Mouse (Mus musculus) yolk sac, embryonic 10.5 days (tissue): ENCODE data around the gene Zmiz2.
"Not testable (repeated sequence)": the region's sequence is repeated elsewhere in the genome, so short reads cannot be mapped to it uniquely, and the experiment has no call there.

Experiments
- DNase-seq: peaks from one replicate; pipeline ENCODE4 v3.0.0-alpha.2; 2017; ENCODE audit warnings: low spot score

Zmiz2 gene

DNA sequence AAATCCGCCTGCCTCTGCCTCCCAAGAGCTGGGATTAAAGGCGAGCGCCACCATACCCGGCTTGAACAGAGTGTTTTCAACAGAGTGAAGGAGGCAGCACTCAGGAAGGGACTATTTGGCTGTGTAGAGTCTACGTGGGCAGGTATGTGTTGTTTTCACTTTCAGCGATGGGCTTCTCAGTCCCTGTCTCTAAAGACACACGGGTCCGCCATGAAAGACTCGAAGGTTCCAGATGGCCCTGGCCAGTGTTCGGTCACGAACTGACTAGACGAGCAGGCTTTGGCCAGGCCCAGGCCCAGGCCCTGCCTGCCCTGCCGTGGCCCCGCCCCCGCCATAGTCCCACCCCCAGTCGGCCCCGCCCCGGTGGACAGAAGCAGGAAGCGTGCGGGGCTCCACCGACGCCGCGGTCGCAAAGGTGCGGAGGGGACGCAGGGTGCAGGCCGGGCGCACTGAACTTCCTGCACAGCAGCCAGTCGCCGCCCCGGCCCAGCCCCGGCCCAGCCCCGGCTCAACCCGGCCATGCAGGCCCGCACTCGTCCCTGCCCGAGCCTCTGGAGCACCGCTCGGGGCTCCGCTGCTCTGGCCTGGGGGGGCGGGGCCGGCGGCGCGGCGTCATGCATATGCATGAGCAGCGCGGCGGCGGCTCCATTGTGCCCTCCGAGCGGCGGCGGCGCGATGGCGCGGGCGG is at the start of gene Zmiz2:
Gene Zmiz2 (plus strand): TSS at position 349 of the 688 bp plus-strand sequence.
- peak; percentile 97 for DNase-seq

DNA sequence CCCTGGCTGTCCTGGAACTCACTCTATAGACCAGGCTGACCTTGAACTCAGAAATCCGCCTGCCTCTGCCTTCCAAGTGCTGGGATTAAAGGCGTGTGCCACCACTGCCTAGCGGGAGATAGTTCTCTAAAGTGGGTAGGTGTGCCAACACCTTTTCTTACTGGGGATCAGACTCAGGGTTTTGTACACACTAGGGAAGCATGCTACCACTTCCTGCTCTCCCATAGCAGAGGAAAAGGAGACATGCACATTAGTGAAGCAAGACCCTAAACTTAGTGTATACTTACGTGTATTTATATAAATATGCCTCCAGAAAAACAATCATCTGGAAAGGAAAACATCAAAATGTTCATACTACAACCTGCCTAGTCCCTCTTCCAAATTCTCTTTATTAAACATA is 42.9 kb upstream of the Zmiz2 start:
- DNase-seq = no peak

DNA sequence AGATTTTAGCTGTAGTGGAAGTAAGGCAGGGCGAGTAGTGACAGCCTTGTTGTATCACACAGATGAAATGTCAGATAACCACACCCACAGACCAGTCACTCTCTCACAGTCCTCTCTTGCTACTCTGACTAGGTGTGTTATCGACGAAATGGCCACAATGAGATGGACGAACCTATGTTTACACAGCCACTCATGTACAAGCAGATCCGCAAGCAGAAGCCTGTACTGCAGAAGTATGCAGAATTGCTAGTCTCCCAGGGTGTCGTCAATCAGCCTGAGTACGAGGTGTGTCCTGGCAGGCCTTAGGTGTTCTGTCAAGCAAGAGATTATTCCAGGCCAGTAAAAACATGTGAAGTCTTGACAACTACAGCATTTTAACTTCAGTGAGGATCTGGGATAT is 41.9 kb upstream of the Zmiz2 start:
- no peak for DNase-seq

DNA sequence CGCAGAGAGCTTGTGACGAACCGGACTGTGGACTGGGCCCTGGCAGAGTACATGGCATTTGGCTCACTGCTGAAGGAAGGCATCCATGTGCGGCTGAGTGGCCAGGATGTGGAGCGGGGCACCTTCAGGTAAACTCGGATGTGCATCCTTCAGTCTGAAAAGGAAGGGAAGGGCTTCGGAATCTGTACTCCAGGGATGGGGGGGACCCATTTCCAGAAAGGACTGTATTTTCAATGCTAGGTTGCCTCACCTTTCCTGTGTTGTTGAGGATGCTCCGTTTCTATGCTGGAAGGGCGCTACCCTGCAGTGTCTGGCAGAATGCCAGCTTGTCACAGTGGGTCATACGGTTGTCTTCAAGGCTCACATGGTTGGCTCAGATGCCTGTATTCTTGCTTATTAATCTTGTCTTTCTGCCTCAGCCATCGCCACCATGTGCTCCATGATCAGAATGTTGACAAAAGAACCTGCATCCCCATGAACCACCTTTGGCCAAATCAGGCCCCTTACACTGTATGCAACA is 40.1 kb upstream of the Zmiz2 start:
- DNase-seq = no peak

DNA sequence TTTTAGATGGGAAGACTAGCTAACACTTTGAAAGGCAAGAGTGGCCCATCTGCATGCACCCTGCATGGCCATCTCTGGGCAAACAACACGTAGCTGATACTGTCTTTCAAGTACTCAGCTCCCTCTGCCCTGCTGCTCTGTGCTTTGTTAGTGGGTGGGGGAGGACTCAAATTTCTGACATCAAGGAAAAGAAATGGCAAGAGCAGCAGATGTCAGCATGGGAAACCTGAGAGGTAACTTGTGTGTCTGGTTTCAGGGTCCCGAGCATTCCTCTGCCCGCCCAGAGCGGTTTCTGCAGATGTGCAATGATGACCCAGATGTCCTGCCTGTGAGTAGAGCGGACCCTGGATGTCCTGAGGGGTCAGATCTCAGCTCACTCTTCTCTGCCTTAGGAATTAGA is 39.3 kb upstream of the Zmiz2 start:
- no peak for DNase-seq

DNA sequence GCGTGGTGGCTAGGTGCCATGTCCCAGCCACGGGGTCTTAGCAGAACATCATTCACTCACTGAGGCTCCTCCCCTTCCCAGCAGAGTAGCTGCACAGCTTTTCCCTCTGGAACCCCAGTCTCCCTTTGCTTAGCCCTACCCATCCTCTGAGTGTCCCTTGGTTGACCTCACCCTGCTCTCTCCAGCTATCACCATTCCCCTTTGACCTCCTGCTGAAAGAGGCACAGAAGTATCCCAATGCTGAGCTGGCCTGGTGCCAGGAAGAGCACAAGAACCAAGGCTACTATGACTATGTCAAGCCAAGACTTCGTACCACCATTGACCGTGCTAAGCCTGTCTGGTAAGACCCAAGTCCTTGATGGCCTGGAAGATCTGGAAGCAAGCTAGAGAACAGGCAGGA is 33.8 kb upstream of the Zmiz2 start:
- peak; percentile 21 for DNase-seq

DNA sequence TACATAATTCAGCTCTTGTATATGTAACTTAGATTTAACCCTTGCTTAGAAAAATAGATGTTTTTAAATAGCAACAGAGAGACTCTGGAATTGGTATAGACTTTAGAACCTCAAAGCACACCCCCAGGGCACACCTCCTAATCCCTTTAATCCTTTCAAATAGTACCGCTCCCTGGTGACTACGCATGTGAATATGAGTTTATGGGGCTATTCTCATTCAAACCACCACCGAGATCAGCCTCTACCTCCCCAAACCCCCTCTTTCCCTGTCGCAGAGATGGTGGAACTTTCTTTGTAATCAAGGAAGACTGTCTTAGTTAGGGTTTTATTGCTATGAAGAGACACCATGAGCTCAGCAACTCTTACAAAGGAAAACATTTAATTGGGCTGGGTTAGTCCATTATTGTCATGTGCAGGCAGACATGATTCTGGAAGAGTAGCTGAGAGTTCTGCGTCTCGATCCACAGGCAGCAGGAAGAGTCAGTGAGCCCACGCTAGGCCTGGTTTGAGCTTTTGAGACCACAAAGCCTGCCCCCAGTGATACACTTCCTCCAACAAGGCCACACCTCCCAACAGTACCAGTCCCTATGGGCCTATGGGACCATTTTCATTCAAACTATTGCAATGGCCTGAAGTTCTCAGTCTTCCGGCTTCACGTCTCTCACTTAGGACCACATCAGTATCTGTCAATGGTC is 24.1 kb upstream of the Zmiz2 start:
- DNase-seq = no peak

DNA sequence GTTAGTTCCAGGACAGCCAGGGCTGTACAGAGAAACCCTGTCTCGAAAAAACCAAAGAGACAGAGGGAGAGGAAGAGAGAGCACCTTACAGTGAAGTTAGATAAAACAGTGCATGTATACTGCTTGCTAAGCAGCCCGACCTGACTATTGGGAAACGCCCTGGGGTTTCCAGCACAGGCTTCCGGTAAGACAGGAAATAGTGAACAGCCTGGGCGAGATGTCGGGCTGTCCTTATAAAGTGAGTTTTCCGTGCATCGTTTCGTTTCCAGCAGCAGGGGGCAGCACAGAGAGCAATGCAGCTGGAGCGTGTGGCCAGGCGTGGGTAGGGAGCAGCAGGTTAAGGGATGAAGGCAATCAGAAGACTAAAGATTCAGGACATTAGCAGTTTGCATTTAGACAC is 23.0 kb upstream of the Zmiz2 start:
- peak; percentile 75 for DNase-seq

DNA sequence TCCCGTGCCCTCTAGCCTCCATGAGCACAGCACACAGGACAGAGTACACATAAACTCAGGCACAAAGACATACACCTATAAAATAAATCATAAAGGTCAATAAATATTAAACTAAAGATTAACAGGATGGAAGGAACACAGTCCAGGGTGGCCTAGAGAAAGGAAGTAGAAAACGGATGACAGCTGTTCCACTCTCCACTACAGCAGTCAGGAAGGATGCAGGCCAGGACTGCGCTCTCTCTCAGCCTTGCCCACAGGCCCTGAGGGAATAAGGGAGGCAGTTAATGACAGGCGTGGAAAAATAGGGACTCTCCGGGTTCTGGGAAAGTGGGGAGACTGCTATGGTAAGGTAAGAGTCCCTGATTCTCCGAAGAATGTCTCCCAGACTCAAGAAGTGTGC is 22.4 kb upstream of the Zmiz2 start:
- DNase-seq = no peak

DNA sequence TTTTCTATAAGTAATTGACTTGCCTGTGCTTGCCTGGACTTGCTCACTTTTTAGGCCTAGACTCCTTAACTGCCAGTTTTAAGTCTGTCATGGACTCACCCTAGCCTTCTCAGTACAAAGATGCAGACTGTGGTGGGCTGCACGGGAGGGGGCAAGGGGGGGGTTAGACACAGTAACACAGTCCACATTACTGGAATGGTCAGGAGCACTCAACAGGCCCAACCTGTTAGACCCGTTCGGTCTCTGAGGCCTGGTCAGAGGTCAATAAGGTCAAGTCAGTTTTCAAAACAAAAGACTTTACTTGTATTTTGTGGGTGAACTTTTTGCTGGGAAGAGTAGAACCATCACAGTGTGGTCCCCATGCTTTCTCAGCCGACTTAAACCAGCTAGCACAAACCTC is 21.7 kb upstream of the Zmiz2 start:
- DNase-seq = no peak

DNA sequence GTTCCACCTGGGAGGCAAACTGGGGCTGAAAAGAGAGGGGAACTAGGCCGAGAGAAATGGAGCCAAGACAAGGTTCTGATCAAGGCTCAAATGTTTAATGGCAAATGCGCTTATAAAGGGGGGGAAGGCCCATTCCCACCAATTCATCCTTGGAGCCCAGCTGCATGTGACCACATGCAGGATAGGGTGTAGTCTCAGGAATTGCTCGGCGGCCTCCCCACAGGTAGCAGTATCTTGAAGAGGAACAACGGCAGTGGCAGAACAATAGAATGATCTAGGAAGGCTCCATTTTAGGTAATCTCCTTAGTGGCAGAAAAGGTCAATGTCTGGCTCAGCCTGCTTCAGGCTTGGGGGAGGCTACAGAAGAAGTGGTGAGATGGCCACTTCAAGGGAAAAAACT is 20.9 kb upstream of the Zmiz2 start:
- DNase-seq = not testable (repeated sequence)

DNA sequence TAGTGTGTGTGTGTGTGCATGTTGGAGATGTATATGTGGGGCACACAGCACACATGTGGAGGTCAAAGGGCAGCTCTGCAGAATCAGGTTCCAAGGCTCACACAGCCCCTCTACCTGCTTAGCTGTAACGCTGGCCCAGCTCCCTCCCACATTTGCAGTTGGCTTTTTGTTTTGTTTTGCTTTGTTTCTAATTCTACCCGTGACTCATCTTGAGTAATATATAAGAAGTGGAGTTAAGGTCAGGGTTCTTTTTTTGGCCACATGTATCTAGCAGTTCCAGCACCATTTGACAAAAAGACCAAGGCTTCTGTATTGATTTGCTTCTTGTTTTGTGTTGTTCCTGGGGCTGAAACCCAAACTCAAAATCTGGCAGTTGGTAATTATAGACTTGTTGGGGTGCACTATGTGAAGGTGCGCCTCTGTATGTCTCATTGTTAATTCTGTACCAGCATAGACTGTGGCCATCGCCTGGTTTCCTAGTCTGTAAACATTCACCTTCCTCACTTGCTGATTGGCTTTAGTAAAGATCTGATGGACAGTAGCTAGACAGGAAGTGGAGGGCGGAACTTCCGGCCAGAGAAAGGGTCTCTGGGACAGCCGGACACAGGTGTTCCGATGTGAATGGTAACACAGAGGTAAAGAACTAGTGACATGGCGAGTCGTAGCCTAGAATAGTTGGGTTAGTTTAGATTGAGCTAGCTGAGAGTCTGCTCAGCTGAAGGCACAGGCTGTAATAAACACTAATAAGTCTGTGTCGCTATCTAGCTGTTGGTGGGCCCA is 17.3 kb upstream of the Zmiz2 start:
- no peak for DNase-seq

DNA sequence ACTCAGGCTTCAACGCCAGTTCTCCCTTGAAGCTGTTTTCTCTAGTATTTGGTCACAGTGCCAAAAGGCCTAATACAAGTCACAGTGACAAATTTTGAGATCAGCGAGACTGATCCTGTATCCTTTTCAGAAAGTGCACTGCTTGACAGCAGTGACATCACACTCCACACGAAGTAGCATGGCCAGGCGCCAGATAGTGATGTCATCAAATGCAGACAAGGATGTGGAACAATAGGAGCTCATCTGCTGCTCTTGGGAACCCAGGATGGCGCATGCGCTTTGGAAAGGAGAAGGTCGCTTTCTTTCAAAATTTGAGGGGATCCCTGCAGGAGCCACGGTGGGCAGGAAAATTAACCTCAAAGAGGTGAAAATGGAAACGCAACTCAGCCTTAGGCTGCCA is 16.1 kb upstream of the Zmiz2 start:
- no peak for DNase-seq

DNA sequence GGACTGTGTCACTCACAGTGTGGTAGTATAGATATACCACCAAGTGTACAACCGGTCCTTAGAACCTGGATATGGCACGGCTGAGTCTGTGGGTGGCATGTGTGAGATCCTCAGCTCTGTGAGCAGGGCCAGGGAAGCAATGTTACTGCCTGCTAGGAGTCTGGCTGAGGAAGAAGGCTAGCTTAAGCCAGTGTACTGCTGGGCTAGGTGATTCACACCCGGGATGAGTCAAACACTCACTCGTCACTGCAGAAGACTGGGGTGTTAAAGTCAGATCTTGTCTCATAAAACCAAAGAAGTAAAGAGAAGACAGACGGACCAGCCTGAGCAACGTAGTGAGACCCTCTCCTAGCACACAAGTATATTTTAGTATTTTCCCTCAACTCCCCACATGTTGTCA is 8.0 kb upstream of the Zmiz2 start:
- no peak for DNase-seq

DNA sequence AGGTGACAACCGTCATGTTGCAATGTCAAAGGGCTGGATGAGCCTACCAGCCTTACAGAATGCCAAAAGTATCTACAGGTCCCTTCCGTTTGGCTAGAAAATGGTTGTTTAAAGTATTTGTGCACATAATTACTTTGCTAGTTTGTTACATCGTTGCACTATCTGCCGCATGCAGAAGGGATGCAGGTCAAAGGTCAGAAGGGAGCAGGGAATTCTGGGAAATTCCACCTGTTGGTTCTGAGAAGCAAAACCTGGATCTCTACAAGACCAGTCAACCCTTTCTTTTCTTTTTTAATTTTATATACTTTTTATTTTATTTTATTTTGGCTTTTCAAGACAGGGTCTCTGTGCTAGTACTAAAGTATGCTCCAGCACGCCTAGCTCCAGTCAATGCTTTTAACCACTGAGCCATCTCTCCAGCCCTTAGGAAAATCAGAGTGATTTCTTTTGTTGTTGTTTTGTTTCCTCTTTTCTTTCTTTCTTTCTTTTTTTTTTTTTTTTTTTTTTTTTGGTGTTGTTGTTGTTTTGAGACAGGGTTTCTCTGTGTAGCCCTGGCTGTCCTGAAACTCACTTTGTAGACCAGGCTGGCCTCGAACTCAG is 648 bp upstream of the Zmiz2 start:
- no peak for DNase-seq

DNA sequence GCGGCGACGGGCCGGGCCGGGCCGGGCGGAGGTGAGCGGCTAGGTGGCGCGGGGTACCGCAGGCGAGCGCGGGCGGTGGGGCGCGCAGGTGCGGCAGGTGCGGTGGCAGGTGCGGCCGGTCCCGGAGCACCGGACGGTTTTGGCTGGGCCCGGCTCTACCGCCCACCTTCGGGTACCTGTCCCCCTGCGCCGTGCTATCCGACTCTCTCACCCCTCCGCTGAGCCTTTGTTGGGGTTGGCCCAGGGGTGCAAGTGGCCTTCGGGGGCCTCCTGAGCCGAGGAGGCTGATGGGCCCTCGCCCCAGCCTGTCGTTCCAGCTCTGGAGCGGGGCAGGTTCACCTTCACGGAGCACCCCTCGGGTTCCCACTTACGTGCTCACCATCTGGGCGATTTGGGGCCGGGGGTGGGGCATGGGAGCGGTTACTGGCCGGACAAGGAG is 628 bp downstream of the Zmiz2 start:
- peak; percentile 23 for DNase-seq

DNA sequence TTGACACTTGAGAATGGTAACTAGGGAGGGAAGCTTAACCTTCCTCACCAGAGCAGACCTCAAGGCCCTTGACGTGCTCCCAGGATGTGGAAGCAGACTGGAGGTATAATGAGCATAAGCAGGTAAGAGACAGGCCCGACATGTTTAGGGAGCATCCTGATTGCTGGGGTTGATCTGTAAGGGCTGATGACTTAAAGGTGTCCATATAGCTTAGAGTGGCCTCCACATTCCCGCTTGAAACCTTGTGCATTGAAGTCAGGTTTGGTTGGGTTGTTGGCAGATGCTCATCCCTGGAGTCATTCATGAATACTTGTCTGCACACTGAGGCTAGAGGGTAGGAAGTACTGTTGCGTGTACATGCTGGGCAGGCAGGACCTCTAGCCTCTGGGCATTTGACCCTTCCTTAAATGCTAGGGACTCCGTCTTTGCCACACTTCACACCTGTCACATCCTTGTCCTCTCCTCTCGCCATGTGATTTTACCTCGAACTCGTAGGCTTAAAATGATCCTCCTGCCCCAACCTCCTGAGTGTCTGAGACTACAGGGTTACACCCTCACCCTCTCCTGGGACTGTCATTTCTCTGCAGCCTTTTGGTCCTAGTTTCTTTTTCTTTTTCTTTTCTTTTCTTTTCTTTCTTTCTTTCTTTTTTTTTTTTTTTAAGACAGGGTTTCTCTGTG is 1.6 kb downstream of the Zmiz2 start:
- no peak for DNase-seq

DNA sequence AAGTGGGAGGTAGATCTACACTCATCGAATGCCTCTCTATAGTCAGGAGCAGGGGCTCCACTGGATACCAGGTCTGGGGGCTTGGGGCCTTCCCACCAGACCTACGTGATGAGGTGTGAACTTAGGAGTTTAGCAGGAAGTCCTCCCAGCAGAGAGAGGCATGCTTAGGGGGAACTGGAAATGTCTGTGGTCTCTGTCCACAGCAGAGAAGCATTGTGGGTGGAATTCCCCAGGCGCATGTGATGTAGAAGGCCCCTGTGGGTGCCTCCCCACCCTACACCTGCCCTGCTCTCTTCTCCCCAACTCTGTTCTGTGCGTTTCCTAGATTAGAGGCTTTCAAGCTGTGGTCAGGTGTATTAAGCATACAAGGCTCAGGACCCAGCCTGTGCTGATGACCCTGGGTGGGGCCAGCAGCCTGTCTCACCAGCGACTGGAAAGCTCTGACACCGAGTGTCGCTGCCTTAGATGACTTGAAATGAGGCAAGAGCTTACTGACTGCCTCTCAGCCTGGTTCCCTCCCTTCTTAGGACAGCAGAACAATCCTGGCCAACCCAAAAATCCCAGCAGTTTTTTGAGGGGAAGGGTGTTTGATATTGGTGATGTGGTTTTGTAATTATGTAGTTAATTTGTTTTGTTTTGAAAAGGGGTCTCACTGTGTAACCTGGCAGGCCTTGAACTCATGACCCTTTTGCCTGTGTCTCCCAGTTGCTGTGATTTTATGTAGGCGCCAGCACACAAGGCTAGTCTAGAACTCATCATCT is 2.8 kb downstream of the Zmiz2 start:
- DNase-seq = no peak

DNA sequence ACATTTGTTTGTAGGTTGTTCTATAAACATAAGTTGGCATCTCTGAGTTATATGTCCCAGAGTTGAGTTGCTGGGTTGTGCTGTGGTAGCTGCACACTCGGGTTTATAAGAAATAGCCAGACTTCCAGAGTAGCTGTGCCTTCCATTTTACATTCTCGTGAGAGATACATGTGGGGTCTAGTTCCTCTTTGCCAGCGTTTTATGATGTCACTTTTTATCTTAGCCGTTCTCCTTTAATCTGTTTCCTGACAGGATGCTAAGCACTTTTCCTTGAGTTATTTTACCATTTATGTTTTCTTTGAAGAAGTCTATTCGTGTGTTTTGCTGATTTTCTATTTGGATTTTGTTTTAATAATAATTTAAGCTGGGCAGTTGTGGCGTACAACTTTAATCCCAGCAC is 4.0 kb downstream of the Zmiz2 start:
- no peak for DNase-seq

DNA sequence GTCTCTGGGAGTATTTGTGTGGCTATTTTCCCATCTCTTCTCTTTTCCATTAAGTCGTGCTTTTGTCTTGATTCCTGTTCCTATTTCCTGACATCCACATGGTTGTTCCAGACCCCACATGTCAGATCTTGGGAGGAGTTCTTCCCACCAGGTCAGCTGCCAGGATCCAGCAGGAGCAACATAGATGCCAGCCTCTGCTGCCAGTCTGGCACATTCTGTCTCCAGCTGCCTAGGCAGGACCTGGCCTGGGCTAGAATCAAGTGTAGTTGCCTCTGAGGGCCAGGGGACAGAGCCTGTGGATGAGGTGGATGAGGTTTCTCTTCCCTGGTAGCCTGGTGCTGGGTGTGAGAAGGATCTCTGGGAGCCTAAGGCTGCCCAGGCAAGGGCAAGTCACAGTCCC is 5.0 kb downstream of the Zmiz2 start:
- no peak for DNase-seq

DNA sequence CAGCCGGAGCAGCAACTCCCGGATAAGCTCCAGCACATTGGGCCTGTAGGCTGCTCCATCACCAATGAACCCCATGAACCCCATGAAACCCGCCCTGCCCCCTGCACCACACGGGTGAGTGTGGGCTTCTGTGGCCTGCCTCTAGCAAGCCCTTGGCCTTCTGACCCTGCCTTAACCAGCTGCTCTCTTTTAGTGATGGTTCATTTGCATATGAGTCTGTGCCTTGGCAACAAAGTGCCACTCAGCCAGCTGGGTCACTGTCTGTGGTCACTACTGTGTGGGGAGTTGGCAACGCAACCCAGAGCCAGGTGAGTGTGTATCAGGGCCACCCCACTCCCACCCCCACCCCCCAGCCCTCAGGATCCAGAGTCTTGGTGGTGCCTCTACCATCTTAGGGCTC is 6.7 kb downstream of the Zmiz2 start:
- no peak for DNase-seq
